Mouse (Mus musculus) hindbrain, embryonic 12.5 days (tissue): ENCODE data around the gene Lrrk1. TPM values are rescaled to one million over a fixed set of nuclear protein-coding genes. Genes with fewer than 3 reads are reported as not detected.
A peak's percentile ranks its signal among the peaks of the same experiment; 100 is the strongest.

ENCODE experiments used
- ATAC-seq: fragments of 200-750 bp; cut with Nextera tagmentation; 2 replicates; pipeline ENCODE4 v1.8.0; 2017; ENCODE audit warnings: moderate TSS enrichment; ENCODE audit not compliant: low FRiP score
- H3K27ac ChIP-seq: fragments of 300-500 bp; sonication (generic); 2 replicates; pipeline ENCODE4 v1.5.1; 2016; ENCODE audit warnings: mild to moderate bottlenecking
- H3K27me3 ChIP-seq: fragments of 300-500 bp; sonication (generic); 2 replicates; pipeline ENCODE4 v1.6.1; 2016; ENCODE audit warnings: mild to moderate bottlenecking
- H3K36me3 ChIP-seq: fragments of 300-500 bp; sonication (generic); 2 replicates; pipeline ENCODE4 v1.6.1; 2016; ENCODE audit warnings: mild to moderate bottlenecking
- H3K4me1 ChIP-seq: fragments of 300-500 bp; sonication (generic); 2 replicates; pipeline ENCODE4 v1.6.1; 2016
- H3K4me2 ChIP-seq: fragments of 300-500 bp; sonication (generic); replicated peaks from 2 replicates; pipeline ENCODE4 v1.6.1; 2016; ENCODE audit warnings: mild to moderate bottlenecking
- H3K4me3 ChIP-seq: fragments of 300-500 bp; sonication (generic); 2 replicates; pipeline ENCODE4 v1.5.1; 2016; ENCODE audit warnings: mild to moderate bottlenecking
- H3K9ac ChIP-seq: fragments of 300-500 bp; sonication (generic); 2 replicates; pipeline ENCODE4 v1.6.1; 2016; ENCODE audit warnings: mild to moderate bottlenecking, moderate library complexity
- H3K9me3 ChIP-seq: fragments of 300-500 bp; sonication (generic); replicated peaks from 2 replicates; pipeline ENCODE4 v1.6.1; 2016; ENCODE audit warnings: mild to moderate bottlenecking
- WGBS: fragments of 180-500 bp; shearing (Covaris S2); methylation state at CpG from one replicate; pipeline ENCODE4 v1.1.7; 2016; 5-methylcytosine and 5-hydroxymethylcytosine counted together
- microRNA-seq: library from miRNA; unstranded; fragments of <30 nt; microRNA quantifications from one replicate; pipeline ENCODE4, GENCODE M21; 2017
- polyA plus RNA-seq: library from polyadenylated mRNA; unstranded; fragments of >200 nt; fragmentation: Nextera tagmentation; extraction: Ambion mirVana; gene quantifications from 2 replicates; pipeline ENCODE4 v1.2.1, GENCODE M21; 2016

Gene Lrrk1
- polyA plus RNA-seq, 1 experiment from 2014 or later, result 7.2 TPM

DNA sequence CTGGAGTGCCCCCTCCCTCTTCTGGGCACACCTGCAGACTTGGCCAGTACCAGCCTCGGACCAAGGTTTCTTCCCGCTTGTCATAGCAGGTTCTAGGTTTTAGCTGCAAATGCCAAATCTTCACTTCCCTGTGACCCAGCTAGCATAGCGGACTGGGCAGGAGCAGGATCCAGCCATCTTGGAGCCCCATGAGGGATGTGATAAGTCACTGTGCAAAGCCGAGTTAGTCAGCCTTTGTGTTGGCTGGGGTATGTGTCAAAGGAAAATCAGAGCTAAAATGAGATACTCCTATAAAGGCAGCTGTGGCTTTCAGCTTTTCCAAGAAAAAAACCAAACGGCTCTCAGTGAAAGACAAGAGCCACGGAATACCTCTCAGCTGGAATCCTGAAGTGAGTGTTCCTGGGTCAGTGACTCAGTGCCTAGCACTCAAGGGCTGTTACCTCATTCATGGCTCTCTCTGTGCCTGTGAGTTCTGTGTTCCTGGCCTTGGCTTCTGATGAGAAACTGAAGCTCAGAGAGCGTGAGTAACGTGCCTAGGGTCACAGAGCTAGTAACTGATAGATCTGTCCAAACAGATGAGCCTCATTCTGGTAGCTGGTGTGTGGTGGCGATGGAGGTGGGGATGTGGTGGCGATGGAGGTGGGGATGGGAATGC lies 207.3 kb downstream of the Lrrk1 start:
- no peaks in the 10 kb centered on the region for H3K9me3 ChIP-seq
- H3K4me3 ChIP-seq, result no peak overlapping the region
- H3K4me2 ChIP-seq, result no peak overlapping the region
- no peak overlapping the region for H3K9ac ChIP-seq
- H3K27ac ChIP-seq, result no peak overlapping the region
- no peaks in the 10 kb centered on the region for H3K27me3 ChIP-seq
- H3K4me1 ChIP-seq, result peaks cover 5% of the 10 kb centered on the region; the same call in 1 of the 2 replicates
- no peaks in the 10 kb centered on the region for H3K36me3 ChIP-seq
- ATAC-seq, result no peak
- whole genome bisulfite sequencing, result 87% methylated on average over 10 of the region's 10 CpGs

DNA sequence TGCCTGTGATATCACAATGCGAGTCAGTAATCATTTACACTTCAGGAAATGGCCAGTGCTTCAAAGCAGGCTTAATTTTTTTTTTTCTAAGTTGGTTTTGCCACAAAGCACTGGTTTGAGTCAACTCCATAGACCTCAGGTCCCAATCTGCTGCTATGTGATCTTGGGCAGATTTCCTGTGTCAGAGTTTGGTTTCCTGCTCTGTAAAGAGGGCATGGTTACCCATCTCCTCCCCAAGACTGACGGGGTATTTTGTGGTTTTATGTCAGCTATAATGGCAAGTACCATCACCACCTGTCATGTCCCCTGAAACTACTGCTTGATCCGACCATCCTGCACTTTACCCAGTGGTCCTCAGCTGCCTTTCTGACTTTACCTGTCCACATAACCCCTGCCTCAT lies 207.9 kb downstream of the Lrrk1 start:
- H3K27me3 ChIP-seq, result no peaks in the 10 kb centered on the region
- H3K9me3 ChIP-seq, result no peaks in the 10 kb centered on the region

DNA sequence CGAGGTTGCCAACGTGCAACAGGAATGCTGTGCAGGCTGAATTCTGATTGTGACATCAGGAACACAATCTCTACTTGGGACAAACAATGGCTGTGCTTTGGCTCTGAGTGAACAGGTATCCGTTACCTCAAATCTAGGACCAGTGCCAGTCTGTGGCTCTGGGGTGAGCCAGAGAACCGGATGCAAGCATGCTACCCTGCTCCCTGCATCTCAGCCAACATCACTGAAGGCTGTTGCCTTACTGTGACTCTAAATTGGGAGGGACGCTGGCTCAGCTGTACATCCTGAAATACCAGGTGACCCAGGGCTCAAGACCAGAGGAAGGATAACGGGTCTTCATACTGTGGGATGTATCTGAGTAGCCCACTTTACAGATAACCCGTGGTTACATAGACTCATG lies 208.4 kb downstream of the Lrrk1 start:
- Histone ChIP-seq H3K27ac (no peak overlapping the region), H3K4me2 (no peak overlapping the region)
- ATAC-seq, result no peak

More for the DNA sequence above, 207.9 kb downstream of the Lrrk1 start:
- ATAC-seq, result no peak
- WGBS, result 81% methylated on average over 3 of the region's 3 CpGs
- peaks cover 5% of the 10 kb centered on the region; the same call in 1 of the 2 replicates for H3K4me1 ChIP-seq
- no peak overlapping the region for H3K4me3 ChIP-seq
- H3K9ac ChIP-seq, result no peak overlapping the region
- peaks cover 2% of the 10 kb centered on the region; the same call in 1 of the 2 replicates for H3K36me3 ChIP-seq
- H3K27ac ChIP-seq, result no peak overlapping the region
- H3K4me2 ChIP-seq, result no peak overlapping the region

DNA sequence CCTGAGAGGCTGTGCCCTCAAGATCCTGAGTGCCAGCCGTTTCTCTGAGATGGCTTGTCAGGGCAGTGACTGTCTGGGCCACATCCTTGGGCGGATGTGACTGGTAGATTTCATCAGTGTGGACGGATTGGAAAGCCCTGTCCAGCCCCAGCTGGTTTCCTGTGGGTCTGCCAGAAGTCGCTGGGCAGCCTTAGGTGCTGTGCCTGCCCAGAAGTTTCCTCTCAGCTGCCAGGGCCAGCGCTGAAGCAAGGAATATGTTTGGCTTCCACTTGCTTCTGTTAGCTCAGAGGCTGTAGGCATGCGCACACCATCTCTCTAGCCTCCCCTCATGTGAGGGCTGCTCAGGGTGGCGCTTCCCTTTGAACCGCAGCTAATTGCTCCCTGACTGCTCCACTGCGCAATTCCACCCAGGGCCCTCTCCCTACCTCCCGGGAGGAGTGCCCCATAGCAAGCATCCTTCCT lies 209.0 kb downstream of the Lrrk1 start:
- WGBS, result 60% methylated on average over 10 of the region's 10 CpGs
- ATAC-seq, result no peak
- peaks cover 5% of the 10 kb centered on the region; the same call in 1 of the 2 replicates for H3K4me1 ChIP-seq
- no peaks in the 10 kb centered on the region for H3K27me3 ChIP-seq
- H3K9me3 ChIP-seq, result no peaks in the 10 kb centered on the region
- peak overlapping the region; percentile 48; the same call in 1 of the 2 replicates for H3K27ac ChIP-seq
- no peak overlapping the region for H3K9ac ChIP-seq
- H3K4me3 ChIP-seq, result no peak overlapping the region
- H3K36me3 ChIP-seq, result peaks cover 12% of the 10 kb centered on the region
- no peak overlapping the region for H3K4me2 ChIP-seq

More for the DNA sequence above, 208.4 kb downstream of the Lrrk1 start:
- no peaks in the 10 kb centered on the region for H3K9me3 ChIP-seq
- peaks cover 5% of the 10 kb centered on the region; the same call in 1 of the 2 replicates for H3K4me1 ChIP-seq
- H3K4me3 ChIP-seq, result no peak overlapping the region
- WGBS, result 90% methylated on average over 7 of the region's 7 CpGs
- no peaks in the 10 kb centered on the region for H3K27me3 ChIP-seq
- no peak overlapping the region for H3K9ac ChIP-seq
- H3K36me3 ChIP-seq, result peaks cover 6% of the 10 kb centered on the region

DNA sequence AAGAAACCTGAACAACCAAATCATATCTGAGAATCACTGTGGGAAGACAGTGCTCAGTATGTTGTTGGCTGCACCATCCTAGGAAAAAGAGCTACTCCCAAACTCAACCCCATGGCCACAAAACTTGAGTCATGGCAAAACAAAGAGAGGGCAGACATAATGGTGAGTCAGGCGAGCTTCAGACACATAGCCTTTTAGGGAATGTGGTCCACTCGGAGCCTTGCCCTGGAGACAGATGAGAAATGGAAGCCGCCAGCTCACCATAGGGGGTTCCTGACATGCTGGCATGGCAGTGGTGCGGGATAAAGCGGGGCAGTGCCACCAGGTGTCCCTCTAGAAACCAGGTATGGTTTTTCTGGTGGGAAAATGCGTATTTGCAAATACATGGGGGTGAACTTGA lies 210.0 kb downstream of the Lrrk1 start:
- no peak for ATAC-seq
- 77% methylated on average over 6 of the region's 6 CpGs for WGBS
- Histone ChIP-seq H3K9me3 (no peaks in the 10 kb centered on the region), H3K4me3 (no peak overlapping the region), H3K36me3 (peaks cover 17% of the 10 kb centered on the region), H3K27me3 (no peaks in the 10 kb centered on the region), H3K9ac (no peak overlapping the region), H3K4me2 (no peak overlapping the region), H3K27ac (no peak overlapping the region), H3K4me1 (peaks cover 5% of the 10 kb centered on the region; the same call in 1 of the 2 replicates)

DNA sequence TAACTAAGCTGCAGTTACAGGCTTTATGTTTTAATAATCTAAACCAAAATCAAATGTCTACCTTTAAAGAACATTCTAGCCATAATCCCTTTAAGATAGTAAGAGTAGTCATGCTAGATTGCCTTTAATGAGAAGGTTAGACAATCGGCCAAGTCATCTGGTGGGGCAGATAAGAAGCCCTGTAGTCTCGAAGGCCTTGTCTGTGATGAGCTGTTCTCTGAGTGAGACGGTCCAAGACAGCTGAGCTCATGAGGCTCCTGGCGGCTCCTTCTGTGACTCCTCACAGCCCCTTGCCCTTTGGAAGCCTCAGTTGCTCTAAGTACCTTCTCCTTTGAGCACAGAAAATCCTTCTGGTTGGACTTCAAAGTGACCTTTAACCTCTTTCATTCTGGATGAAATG lies 211.2 kb downstream of the Lrrk1 start:
- H3K27ac ChIP-seq, result no peak overlapping the region
- H3K9me3 ChIP-seq, result no peaks in the 10 kb centered on the region
- H3K9ac ChIP-seq, result no peak overlapping the region
- no peak overlapping the region for H3K4me3 ChIP-seq
- peaks cover 5% of the 10 kb centered on the region; the same call in 1 of the 2 replicates for H3K4me1 ChIP-seq
- H3K36me3 ChIP-seq, result peaks cover 17% of the 10 kb centered on the region
- no peaks in the 10 kb centered on the region for H3K27me3 ChIP-seq
- H3K4me2 ChIP-seq, result no peak overlapping the region
- ATAC-seq, result no peak
- WGBS, result 86% methylated on average over 4 of the region's 4 CpGs

Small RNAs within 50 kb of the gene (microRNA-seq; reads per million reads assigned to microRNA genes)
- gene Mir7057, result not detected

Other genes with a start within 250 kb of the Lrrk1 start
- not detected in 2 replicates for gene Gm10974, start 22.4 kb downstream of the Lrrk1 start, polyA plus RNA-seq
- gene Aldh1a3, start 39.2 kb upstream of the Lrrk1 start, polyA plus RNA-seq, result 7.5 and 22.2 TPM in 2 replicates